Mouse (Mus musculus): Measurements from ENCODE around the gene Mrpl22.

DNA sequence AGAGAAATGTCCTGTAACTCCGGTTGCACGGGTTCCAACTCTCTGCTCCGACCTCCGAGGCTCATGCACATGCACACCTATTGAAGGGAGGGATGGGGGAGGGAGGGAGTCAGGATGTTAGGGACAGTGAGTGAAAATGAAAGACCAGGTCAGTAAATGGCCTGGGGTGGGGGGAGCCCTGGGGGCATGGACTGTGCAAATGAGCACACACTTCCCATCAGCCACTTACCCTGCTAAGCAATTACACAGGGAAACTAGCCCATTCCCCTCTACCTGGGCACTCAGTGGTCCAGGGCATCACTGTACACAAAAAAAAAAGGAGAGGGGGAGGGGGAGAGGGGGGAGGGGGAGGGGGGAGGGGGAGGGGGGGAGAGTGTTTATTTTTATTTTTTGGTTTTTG lies 27.2 kb downstream of the Mrpl22 start:
- TF ChIP-seq CTCF (conservative IDR thresholded peaks at IDR 0.05; ENCODE audit: low read length) (no peak), NANOG (IDR thresholded peaks at IDR 0.05; ENCODE audit: borderline replicate concordance, low read length) (no peak), POU5F1 (IDR thresholded peaks at IDR 0.05; ENCODE audit: borderline replicate concordance, low read length) (no peak)
